Mouse (Mus musculus): ENCODE data around the gene Nup133.
A peak's percentile ranks its signal among the peaks of the same experiment; 100 is the strongest.

- TF ChIP-seq SMC3 (IDR thresholded peaks at IDR 0.05; ENCODE audit: low read depth, low read length) (no peak), EP300 (IDR thresholded peaks at IDR 0.05; ENCODE audit: low read depth in 1 of 2, low read length in 2 of 2) (peak; percentile 31 to 42), CTCF (IDR thresholded peaks at IDR 0.05 in 2 of 3, conservative IDR thresholded peaks at IDR 0.05 in 1 of 3; ENCODE audit: control insufficient read depth in 1 of 3, insufficient read depth in 1 of 3, low read depth in 2 of 3, low read length in 3 of 3, poor library complexity in 1 of 3, severe bottlenecking in 1 of 3) (no peak), CHD2 (IDR thresholded peaks at IDR 0.05; ENCODE audit: low read length) (no peak), POLR2AphosphoS2 (IDR thresholded peaks at IDR 0.05; ENCODE audit: low read length) (no peak), GATA1 (IDR thresholded peaks at IDR 0.05; ENCODE audit: low read depth, low read length) (peak; percentile 67), JUND (IDR thresholded peaks at IDR 0.05; ENCODE audit: low read depth, low read length) (no peak), POLR2A (IDR thresholded peaks at IDR 0.05; ENCODE audit: control insufficient read depth in 1 of 2, insufficient read depth in 1 of 2, low read depth in 1 of 2, low read length in 2 of 2, poor library complexity in 1 of 2) (no peak), MAZ (IDR thresholded peaks at IDR 0.05; ENCODE audit: low read depth, low read length) (no peak), MAFK (IDR thresholded peaks at IDR 0.05; ENCODE audit: borderline replicate concordance, low read depth, low read length) (no peak), ZNF384 (IDR thresholded peaks at IDR 0.05; ENCODE audit: low read depth, low read length) (peak; percentile 92), MEF2A (IDR thresholded peaks at IDR 0.05; ENCODE audit: extremely low read depth, insufficient replicate concordance, low read depth, low read length, poor library complexity, severe bottlenecking) (no peak), ELF1 (IDR thresholded peaks at IDR 0.05; ENCODE audit: low read depth, low read length) (peak; percentile 67; the same call in 1 of the 2 replicates)
Observed at GRCm38 (mm10) chr8:123854733-123855475, 94.2 kb downstream of the Nup133 start.
